Mouse (Mus musculus) kidney, postnatal 14 days (tissue): Measurements from ENCODE around the gene Ssh2.
A peak's percentile ranks its signal among the peaks of the same experiment; 100 is the strongest.

ENCODE experiments used
- DNase-seq: peaks from one replicate; pipeline ENCODE4 v3.0.0; 2022; ENCODE audit warnings: mixed read lengths

Ssh2 gene

DNA sequence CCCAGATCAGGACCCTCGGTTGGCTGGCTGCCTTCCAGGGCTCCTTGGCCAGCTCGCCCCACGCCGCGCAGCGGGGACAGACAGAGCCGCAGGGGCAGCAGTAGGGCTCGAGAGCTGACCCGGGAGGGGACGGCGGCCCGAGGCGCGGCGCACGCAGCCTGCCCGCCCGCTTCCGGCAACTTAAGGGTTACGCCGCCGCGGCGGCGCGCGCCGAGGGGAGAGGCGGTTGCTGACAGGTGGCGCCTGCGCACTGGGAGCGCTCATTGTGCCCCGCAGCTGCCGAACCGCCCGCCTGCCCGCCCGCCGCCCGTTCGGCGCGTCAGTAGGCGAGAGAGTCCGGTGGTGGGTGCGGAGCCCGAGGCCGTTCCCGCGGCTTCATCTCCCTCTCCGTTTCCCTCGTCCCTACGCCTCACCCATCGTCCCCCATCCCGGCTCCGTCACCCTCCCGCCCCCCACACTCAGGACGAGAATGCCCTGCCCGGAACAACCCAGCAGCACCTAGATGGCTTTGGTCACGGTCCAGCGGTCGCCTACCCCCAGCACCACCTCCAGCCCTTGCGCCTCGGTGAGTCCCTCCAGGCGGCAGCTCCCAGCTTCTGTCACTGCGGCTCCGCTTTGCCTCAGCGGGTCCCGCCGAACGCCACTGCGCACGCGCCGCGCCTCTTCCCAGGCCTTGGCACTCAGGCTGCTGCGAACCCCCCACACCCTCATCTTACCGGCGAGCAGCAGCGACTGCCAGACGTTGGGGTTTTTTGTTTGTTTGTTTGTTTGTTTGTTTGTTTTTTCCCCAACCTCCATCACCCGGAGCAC lies at the start of gene Ssh2:
Ssh2 (plus strand) TSS at position 337 of the 810 bp plus-strand sequence.
- DNase-seq = peak; percentile 91

GRCm38 (mm10) chr11:77173731-77174130 lies 42.4 kb upstream of the Ssh2 start:
- DNase-seq = no peak

- DNase-seq = no peak
Measured at GRCm38 (mm10) chr11:77174531-77174930, 41.6 kb upstream of the Ssh2 start.

DNA sequence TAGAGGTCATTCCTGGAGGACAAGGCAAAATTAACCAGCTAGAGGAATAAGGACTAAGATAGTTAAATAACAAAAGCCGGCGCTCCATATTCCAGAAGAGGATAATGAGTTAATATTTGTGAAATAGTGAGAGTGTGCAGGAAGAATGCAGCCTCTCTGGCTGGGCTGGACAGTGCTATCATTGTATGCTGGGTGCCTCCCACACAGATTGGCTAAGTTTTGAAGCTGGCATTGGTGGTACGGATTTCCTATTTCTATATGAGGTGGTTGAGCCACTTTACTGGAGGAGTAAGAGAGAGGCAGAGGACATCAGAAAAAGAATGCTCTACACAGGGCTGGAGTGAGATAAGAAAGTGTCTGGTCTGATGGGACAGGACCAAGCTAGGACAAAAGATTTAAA lies 36.3 kb upstream of the Ssh2 start:
- DNase-seq = no peak

DNA sequence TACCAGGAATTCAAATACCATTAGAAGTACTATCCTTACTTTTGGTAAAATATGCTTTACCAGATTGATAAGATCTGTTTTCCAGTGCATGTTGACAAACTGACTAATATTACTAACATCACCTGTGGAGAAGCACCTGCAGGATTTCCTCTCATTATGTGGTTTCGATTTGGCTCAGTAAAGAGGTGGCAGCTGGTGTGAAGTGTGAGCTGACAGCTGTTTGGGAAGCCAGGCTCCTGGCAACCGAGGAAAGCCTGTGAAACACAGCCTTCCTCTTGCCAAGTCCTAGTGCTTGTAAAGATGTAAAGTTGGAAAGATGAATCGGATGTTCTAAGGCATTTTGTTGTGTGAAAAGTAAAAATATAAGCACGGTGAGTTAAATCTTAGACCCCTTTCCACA lies 35.2 kb upstream of the Ssh2 start:
- DNase-seq = no peak

- no peak for DNase-seq
Measured at GRCm38 (mm10) chr11:77181528-77181927, 34.6 kb upstream of the Ssh2 start.

DNA sequence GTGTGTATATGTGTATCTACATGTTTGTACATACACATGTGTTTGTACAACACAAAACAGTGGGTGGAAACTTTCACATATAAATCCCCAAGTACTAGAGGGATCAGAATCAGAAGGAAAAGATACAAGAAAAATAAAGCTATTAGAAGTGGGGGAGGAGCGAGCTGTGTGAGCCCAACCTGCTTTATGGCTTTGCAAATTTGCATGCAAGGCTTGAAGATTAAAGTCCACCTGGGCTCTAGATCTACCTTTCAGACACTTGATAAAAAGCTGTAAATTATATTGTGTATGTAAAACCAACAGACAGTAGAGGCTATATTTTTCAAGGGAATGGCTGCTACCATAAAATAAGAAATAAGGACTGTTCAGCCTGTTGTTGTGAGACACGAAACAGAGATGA lies 34.0 kb upstream of the Ssh2 start:
- DNase-seq = no peak

DNA sequence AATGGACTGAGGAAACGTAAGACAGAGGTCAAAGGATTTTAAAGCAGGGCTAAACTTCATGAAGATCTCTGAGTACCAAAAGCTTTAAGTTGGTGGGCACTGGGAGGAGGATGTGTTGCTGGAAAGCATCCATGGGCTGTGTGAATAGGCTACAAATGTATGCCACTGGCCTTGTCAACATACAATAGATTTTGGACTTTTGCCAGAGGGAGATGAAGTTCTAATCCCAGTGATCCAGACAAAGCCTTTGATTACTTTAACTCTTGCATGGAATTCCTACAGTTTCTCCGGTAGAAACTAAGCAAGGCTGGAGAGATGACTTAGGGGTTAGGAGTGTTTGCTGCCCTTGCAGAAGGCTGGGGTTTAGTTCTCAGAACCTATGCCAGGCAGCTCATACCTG lies 33.5 kb upstream of the Ssh2 start:
- no peak for DNase-seq

DNA sequence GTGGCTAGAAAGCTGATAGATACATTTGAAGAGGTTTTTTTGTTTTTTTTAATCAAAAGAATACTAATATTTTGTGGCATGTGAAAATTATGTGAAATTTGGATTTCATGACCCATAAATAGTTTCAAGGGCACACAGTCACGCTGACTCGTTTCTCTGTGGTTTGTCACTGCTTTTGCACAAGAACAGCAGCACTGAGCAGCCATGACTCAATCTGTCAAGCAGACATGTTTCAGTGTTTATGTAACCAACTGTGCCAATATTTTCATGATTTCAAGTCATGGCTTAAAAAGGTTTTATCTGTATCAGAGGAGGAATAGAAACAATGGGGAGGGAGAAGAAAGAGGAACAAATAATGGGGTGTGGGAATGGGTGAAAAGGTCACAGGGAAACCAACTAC lies 31.2 kb upstream of the Ssh2 start:
- DNase-seq = no peak

DNA sequence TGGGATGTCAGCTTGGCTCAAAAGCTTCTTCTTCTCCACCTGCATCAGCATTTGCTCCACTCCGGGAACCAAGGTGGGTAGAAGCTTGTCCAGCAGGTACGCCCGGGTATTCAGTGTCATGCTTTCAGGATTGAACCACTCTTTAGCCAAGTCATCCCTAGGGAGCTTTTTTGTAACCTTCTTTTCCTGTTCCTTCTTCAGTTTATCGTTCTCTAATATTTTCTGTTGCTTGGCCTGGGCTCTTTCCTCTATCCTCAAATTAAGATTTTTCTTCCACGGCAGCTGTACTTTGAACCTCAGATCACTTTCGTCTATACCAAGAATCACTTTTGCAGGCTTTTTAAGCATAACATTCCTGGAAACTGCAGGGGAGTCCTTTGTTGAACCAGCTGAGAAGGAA lies 27.2 kb upstream of the Ssh2 start, which contains the start of gene Efcab5:
Efcab5 (minus strand) TSS at position 101 of the 400 bp plus-strand sequence.
- DNase-seq = no peak

DNA sequence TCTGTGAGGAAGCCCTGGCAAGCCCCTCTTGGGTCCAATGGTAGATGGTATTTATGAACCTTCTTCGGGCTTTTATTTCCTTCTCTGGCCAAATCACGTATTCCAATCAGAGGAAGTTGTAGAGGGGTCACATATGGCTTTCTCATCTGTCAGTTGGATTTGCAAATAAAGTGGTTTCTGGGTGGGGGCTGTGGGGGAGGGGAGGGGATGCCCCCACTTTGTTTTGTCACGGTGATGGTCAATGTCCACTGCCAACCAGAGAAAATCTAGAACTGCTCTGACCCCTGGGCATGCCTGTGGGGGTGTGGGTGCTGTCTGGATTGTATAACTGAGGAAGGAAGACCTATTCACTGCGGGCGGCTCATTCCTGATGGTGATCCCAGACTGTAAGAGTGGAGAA lies 22.7 kb upstream of the Ssh2 start:
- no peak for DNase-seq

GRCm38 (mm10) chr11:77193941-77194553 lies 22.0 kb upstream of the Ssh2 start:
- DNase-seq = peak; percentile 61

GRCm38 (mm10) chr11:77194762-77195161 lies 21.3 kb upstream of the Ssh2 start:
- DNase-seq = no peak

- no peak for DNase-seq
Measured at GRCm38 (mm10) chr11:77195360-77196109, 20.6 kb upstream of the Ssh2 start.

GRCm38 (mm10) chr11:77196181-77197143 lies 19.6 kb upstream of the Ssh2 start:
- peak; percentile 52 for DNase-seq

- DNase-seq = peak; percentile 70
Measured at GRCm38 (mm10) chr11:77199636-77200035, 16.5 kb upstream of the Ssh2 start.

DNA sequence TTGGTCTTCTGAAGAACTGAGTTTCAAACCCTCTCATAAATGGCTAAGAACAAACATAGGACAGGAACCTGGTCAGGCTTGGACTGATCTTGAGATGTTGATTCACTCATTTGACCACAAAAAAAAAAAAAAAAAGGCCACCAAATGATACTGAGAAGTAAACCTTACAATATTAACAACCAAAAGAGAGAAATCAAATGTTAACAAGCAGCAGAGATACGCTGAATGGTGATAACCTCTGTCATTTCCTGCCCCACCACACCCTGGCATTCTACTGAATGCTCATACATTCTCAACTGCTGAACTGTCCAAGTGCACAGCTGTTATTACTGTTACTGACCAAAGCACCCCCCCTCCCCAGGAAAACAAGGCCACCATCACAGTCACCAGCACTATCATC lies 15.4 kb upstream of the Ssh2 start:
- no peak for DNase-seq

DNA sequence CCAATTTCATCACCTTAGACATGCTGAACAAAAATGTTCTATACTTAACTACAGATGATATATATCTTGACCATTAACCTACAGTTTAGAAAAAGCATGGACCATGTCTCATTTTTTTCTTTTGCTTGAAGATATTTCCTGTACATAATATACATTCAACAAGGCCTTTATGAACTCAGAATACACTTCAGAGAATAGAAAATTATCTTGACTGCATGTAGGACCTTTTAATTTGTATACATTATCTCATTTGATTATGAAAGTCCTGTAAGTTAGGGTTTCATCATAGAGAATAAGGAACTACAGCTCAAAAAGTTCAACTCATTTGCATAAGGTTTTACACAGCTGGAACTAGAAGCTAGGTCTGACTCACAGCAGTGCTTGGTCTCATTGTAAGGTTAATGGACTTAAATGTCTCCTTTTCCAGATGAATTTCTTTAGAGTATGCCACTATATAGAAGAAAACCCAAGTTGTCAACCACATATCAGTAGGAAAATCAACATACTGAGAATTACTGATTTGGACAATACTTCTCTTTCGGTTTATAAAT lies 1.9 kb upstream of the Ssh2 start:
- DNase-seq = no peak

DNA sequence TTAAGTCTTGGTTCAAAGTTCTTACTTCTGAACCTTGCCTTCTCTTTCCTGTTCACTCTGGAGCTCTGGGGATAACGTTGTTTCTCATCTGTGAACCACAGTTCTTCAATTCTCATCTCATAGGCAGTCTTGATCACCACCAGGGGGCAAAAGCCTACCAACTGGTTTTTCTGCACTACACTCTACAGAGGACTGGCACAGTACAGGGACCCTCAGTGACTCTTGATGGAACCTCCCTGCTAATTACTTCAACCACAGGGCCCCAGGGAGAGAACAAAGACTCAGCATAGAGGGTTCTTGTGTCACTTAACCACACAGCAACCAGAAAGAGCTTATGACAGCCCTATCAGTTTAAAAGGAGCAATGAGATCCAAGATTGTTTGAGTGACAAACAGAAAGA lies 1.3 kb upstream of the Ssh2 start:
- peak; percentile 79 for DNase-seq

DNA sequence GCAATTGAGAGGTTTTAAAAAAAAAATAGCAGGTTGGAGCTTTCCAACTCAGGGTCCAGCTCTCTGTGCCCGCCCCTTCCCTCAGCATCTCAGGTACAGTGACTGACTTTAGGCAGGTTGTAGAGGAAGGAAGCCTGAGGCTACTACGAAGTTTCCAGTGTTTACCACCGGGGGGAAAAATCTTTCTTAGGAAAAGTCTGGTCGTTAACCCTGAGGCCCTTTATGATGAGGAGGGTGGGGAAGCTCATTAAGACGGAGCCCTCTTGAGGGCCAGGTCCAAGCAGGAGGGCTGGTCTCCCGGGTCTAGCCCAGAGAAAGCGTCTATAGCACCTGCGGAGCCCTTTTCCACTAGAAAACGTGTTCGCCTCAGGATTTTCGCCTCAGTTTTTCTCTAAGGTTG lies 604 bp upstream of the Ssh2 start:
- no peak for DNase-seq

DNA sequence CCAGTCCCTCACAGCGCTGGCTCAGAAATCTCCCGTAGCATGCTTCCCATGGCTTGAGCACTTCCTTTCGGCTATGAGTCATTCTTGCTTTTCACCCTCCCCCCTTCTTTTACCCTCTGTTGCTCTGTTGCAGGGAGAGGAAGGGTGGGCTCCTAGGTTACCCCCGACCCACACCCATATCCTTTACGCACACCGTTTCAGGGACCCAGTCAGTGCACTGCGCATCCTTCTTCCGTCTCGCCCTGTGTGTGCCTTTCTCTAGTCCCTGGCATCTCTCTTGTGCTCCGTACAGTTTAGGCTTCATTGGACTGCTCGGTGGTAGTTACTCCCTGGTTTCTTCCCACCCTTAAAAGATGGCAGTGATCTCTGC lies 659 bp downstream of the Ssh2 start:
- DNase-seq = no peak

DNA sequence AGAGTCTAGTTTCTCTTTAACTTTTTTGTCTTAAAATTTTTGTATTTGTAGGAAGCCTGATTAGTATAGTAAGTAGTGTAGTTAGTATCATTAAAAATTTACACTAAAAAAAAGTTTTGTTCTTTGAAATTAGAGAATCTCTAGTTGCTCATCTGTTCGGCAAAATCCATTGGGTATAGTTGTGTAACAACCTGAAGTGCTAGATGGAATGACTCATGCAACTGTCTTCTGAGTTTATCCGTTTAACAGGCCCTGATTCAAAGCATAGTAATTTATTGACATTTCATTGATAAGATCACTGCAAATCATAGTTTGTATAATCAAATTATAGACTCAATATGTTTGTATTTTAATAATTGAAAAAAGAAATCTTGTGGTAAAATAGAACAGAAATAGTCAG lies 14.7 kb downstream of the Ssh2 start:
- DNase-seq = no peak
